Mouse (Mus musculus) myocyte (in vitro differentiated cells): Measurements from ENCODE around the gene Zfp142. TPM values are rescaled to one million over a fixed set of nuclear protein-coding genes. Genes with fewer than 3 reads are reported as not detected.

Experiments used
- H3K27me3 ChIP-seq: one replicate; pipeline ENCODE4 v1.6.1; 2011; ENCODE audit not compliant: control insufficient read depth, insufficient read depth, insufficient read length
- H3K36me3 ChIP-seq: one replicate; pipeline ENCODE4 v1.6.1; 2011; ENCODE audit not compliant: control insufficient read depth, insufficient read depth
- H3K4me2 ChIP-seq: one replicate; pipeline ENCODE4 v1.6.1; 2011; ENCODE audit warnings: low read depth, control low read depth
- H3K4me3 ChIP-seq: one replicate; pipeline ENCODE4 v1.5.1; 2011; ENCODE audit warnings: mild to moderate bottlenecking, control low read depth, moderate library complexity
- H3K79me2 ChIP-seq: one replicate; pipeline ENCODE4 v1.6.1; 2011; ENCODE audit not compliant: control insufficient read depth, insufficient read depth
- H3ac ChIP-seq: one replicate; pipeline ENCODE4 v1.6.1; 2011; ENCODE audit not compliant: control insufficient read depth, insufficient read length
- CEBPB ChIP-seq: IDR thresholded peaks from 2 replicates; pipeline ENCODE4 v1.6.1; 2011; ENCODE audit warnings: mild to moderate bottlenecking, moderate library complexity; ENCODE audit not compliant: poor library complexity, insufficient read depth, severe bottlenecking
- E2F4 ChIP-seq: IDR thresholded peaks from one replicate; pipeline ENCODE4 v1.6.1; 2011; ENCODE audit warnings: mild to moderate bottlenecking, control low read depth, moderate library complexity; ENCODE audit not compliant: insufficient read depth
- MAX ChIP-seq: IDR thresholded peaks from one replicate; pipeline ENCODE4 v1.6.1; 2011; ENCODE audit warnings: low read depth, mild to moderate bottlenecking, control low read depth
- MYOD1 ChIP-seq, 3 experiments: IDR thresholded peaks; one replicate each; pipeline ENCODE4 v1.6.1; 2011; ENCODE audit warnings: control low read depth in 2 of 3, low read depth in 2 of 3, mild to moderate bottlenecking in 2 of 3, moderate library complexity in 1 of 3; ENCODE audit not compliant: insufficient read length in 2 of 3, control insufficient read depth in 1 of 3
- MYOG ChIP-seq, 3 experiments: IDR thresholded peaks; one replicate each; pipeline ENCODE4 v1.6.1; 2011; ENCODE audit warnings: control low read depth in 2 of 3, low read depth in 2 of 3, mild to moderate bottlenecking in 2 of 3; ENCODE audit not compliant: insufficient read length in 2 of 3, control insufficient read depth in 1 of 3, insufficient read depth in 1 of 3
- POLR2A ChIP-seq: IDR thresholded peaks from one replicate; pipeline ENCODE4 v1.6.1; 2011; ENCODE audit warnings: low read depth, mild to moderate bottlenecking, control low read depth, moderate library complexity; ENCODE audit not compliant: insufficient read length
- POLR2AphosphoS2 ChIP-seq: IDR thresholded peaks from one replicate; pipeline ENCODE4 v1.6.1; 2011; ENCODE audit warnings: low read depth, control low read depth; ENCODE audit not compliant: insufficient read length
- REST ChIP-seq: IDR thresholded peaks from one replicate; pipeline ENCODE4 v1.6.1; 2011; ENCODE audit warnings: mild to moderate bottlenecking, control low read depth, moderate library complexity; ENCODE audit not compliant: insufficient read depth, insufficient read length
- SRF ChIP-seq: IDR thresholded peaks from one replicate; pipeline ENCODE4 v1.6.1; 2011; ENCODE audit warnings: low read depth; ENCODE audit not compliant: control insufficient read depth, insufficient read length
- TCF12 ChIP-seq: IDR thresholded peaks from one replicate; pipeline ENCODE4 v1.6.1; 2011; ENCODE audit warnings: mild to moderate bottlenecking, control low read depth; ENCODE audit not compliant: poor library complexity, insufficient read depth, severe bottlenecking
- TCF3 ChIP-seq: IDR thresholded peaks from one replicate; pipeline ENCODE4 v1.6.1; 2011; ENCODE audit warnings: low read depth, control low read depth; ENCODE audit not compliant: insufficient read length
- USF1 ChIP-seq: IDR thresholded peaks from one replicate; pipeline ENCODE4 v1.6.1; 2011; ENCODE audit warnings: low read depth, mild to moderate bottlenecking, control low read depth, moderate library complexity
- polyA plus RNA-seq: library from polyadenylated mRNA; unstranded; fragments of >200 nt; fragmentation: generic; extraction: Trizol; gene quantifications from one replicate; pipeline ENCODE4 v1.2.1, GENCODE M21; 2012; ENCODE audit warnings: missing spikeins

Gene Zfp142
- polyA plus RNA-seq, 1 experiment: 7.1 TPM

GRCm38 (mm10) chr1:74538650-74539049 lies 49.4 kb downstream of the Zfp142 start:
- H3K4me3 ChIP-seq: no peak overlapping the region
- H3K36me3 ChIP-seq: no peaks in the 10 kb centered on the region
- H3K27me3 ChIP-seq: no peaks in the 10 kb centered on the region
- no peaks in the 10 kb centered on the region for H3K79me2 ChIP-seq
- peak overlapping the region; percentile 45 for H3K4me2 ChIP-seq
- H3ac ChIP-seq: no peak overlapping the region
- TF ChIP-seq REST: no peak
- peak; percentile 86 for TF ChIP-seq SRF
- no peak for TF ChIP-seq MAX
- TF ChIP-seq CEBPB: no peak
- TF ChIP-seq POLR2AphosphoS2: no peak
- TF ChIP-seq USF1: no peak
- TF ChIP-seq E2F4: no peak
- TF ChIP-seq MYOG (IDR thresholded peaks at IDR 0.05; ENCODE audit: control insufficient read depth in 1 of 3, insufficient read depth in 1 of 3, insufficient read length in 2 of 3, low read depth in 2 of 3): peak in 1 of 3 experiments; percentile 12
- peak; percentile 76 to 83 (median 78) for TF ChIP-seq MYOD1 (IDR thresholded peaks at IDR 0.05; ENCODE audit: control insufficient read depth in 1 of 3, insufficient read length in 2 of 3, low read depth in 2 of 3)
- TF ChIP-seq TCF12: peak; percentile 4
- TF ChIP-seq TCF3: no peak
- no peak for TF ChIP-seq POLR2A

- TF ChIP-seq TCF12: no peak
- no peak for TF ChIP-seq POLR2A
- no peak for TF ChIP-seq E2F4
- no peak for TF ChIP-seq MAX
- TF ChIP-seq REST: no peak
- TF ChIP-seq SRF: no peak
- TF ChIP-seq USF1: no peak
- no peak for TF ChIP-seq CEBPB
- TF ChIP-seq MYOD1 (IDR thresholded peaks at IDR 0.05; ENCODE audit: control insufficient read depth in 1 of 3, insufficient read length in 2 of 3, low read depth in 2 of 3): no peak
- no peak for TF ChIP-seq POLR2AphosphoS2
- TF ChIP-seq TCF3: no peak
- TF ChIP-seq MYOG (IDR thresholded peaks at IDR 0.05; ENCODE audit: control insufficient read depth in 1 of 3, insufficient read depth in 1 of 3, insufficient read length in 2 of 3, low read depth in 2 of 3): no peak
Observed at GRCm38 (mm10) chr1:74528589-74528988, 59.5 kb downstream of the Zfp142 start.

DNA sequence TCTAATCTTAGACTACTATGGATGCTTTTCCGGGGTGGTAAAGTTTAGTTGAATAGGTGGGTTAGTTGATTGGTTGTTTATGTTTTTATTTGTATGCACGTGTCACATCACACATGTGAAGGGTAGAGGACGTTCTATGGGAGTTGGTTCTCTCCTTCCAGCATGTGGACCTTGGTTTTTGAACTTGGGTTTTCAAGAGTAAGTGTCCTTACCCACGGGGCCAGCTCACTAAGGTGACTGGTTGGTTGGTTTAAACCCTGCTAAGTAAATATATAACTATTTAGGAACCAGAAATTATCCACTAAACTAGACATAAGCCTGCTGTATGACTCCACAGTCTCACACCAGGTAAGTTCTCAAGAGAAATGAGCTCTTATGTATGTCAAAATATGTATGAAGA lies 63.3 kb downstream of the Zfp142 start:
- Histone ChIP-seq H3K27me3 (no peaks in the 10 kb centered on the region), H3K79me2 (no peaks in the 10 kb centered on the region), H3ac (no peak overlapping the region), H3K4me3 (no peak overlapping the region), H3K4me2 (no peak overlapping the region), H3K36me3 (peaks cover 56% of the 10 kb centered on the region)
- TF ChIP-seq USF1: no peak
- TF ChIP-seq POLR2AphosphoS2: no peak

More at GRCm38 (mm10) chr1:74528589-74528988, 59.5 kb downstream of the Zfp142 start:
- no peak overlapping the region for H3K4me3 ChIP-seq
- no peak overlapping the region for H3ac ChIP-seq
- H3K79me2 ChIP-seq: no peaks in the 10 kb centered on the region
- H3K36me3 ChIP-seq: peaks cover 49% of the 10 kb centered on the region
- H3K27me3 ChIP-seq: no peaks in the 10 kb centered on the region
- no peak overlapping the region for H3K4me2 ChIP-seq

DNA sequence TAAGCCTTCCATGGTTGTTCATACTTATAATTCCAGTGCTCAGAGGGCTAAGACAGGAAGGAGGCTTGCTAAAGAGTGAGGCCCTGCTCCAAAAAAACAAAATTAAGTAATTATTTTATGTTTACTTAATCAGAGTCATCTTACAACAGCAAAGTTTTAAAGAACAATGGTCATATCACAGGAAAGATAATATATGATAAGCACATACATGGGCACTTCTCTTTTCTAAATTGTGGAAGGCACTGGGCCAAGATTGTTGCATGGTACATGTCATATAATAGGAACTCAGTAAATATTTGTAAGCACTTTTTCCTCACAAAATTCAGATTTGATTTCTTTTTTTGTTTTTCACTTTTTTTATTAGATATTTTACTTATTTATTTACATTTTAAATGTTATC lies 68.2 kb downstream of the Zfp142 start:
- Histone ChIP-seq H3K4me2 (no peak overlapping the region), H3K36me3 (peaks cover 43% of the 10 kb centered on the region), H3ac (no peak overlapping the region), H3K79me2 (peaks cover 21% of the 10 kb centered on the region), H3K4me3 (no peak overlapping the region), H3K27me3 (no peaks in the 10 kb centered on the region)
- TF ChIP-seq MYOD1 (IDR thresholded peaks at IDR 0.05; ENCODE audit: control insufficient read depth in 1 of 3, insufficient read length in 2 of 3, low read depth in 2 of 3) (no peak), TCF12 (no peak), POLR2AphosphoS2 (no peak)

Other genes starting within 250 kb of the Zfp142 start
- gene Catip, start 226.1 kb downstream of the Zfp142 start, polyA plus RNA-seq: 0.10 TPM
- 1.0 TPM for gene Slc11a1, start 213.1 kb downstream of the Zfp142 start, polyA plus RNA-seq
- 64.0 TPM for gene Ctdsp1, start 196.7 kb downstream of the Zfp142 start, polyA plus RNA-seq
- gene Vil1, start 178.9 kb downstream of the Zfp142 start, polyA plus RNA-seq: 0.02 TPM
- 24.4 TPM for gene Cnot9, start 82.2 kb downstream of the Zfp142 start, polyA plus RNA-seq
- gene Plcd4, start 45.4 kb downstream of the Zfp142 start, polyA plus RNA-seq: 0.12 TPM
- 2.9 TPM for gene Usp37, start 44.0 kb downstream of the Zfp142 start, polyA plus RNA-seq
- 22.7 TPM for gene Bcs1l, start within 50 bp of the Zfp142 start, polyA plus RNA-seq
- gene Rnf25, start 13.2 kb upstream of the Zfp142 start, polyA plus RNA-seq: 32.8 TPM
- gene Stk36, start 13.2 kb upstream of the Zfp142 start, polyA plus RNA-seq: 5.2 TPM
- gene Ttll4, start 73.5 kb upstream of the Zfp142 start, polyA plus RNA-seq: 5.1 TPM
- 0.42 TPM for gene Cyp27a1, start 125.3 kb upstream of the Zfp142 start, polyA plus RNA-seq
- gene Prkag3, start 161.0 kb upstream of the Zfp142 start, polyA plus RNA-seq: 24.6 TPM
- gene Wnt6, start 183.6 kb upstream of the Zfp142 start, polyA plus RNA-seq: 3.1 TPM
- 44.0 TPM for gene Wnt10a, start 203.3 kb upstream of the Zfp142 start, polyA plus RNA-seq